Mouse (Mus musculus): ENCODE data around the gene Entpd7. TPM values are rescaled to one million over a fixed set of nuclear protein-coding genes. Genes with fewer than 3 reads are reported as not detected.

Entpd7 gene
- polyA plus RNA-seq, 1 experiment from 2014 or later: 3.0 TPM

DNA sequence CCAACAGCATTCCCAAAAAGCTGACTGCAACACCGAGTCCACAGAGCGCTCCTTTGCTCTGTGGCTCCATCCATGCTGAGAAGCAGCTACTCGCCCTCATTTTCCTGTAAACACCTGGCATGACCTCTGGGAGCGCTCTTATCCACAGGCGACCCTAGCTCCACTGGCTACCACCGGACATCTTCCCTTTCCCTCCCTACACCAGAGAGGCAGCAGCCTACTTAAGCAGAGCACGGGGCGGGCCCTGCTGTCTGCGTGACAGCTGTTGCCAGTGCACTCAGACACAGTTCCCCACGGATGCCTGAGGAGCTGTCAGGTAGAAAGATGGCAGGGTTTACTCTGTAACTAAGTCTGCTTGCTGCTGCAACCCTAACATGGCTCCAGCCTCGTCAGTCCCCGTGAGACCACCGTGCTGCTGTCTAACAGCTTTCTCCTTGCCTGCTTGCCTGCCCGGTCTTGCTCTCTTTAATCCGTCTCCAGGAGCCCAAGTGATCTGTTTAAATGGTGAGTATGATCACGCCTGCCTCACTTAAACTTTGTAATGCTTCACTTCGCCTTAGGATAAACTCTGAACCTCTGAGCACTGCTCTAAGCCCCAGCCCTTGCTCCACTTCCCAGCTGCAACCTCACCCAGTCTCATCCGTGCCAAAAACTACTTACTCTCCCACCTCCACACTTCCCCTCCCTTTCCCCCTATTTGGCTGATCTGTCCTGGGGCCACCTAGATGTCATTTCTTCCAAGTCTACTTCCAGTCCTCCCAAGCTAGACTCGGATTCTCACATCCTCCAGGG is 27.1 kb upstream of the Entpd7 start:
- Histone ChIP-seq H3K9ac (no peak overlapping the region), H3K4me2 (no peak overlapping the region), H3K36me3 (peaks cover 31% of the 10 kb centered on the region), H3K4me1 (replicated peaks) (peaks cover 19% of the 10 kb centered on the region), H3K4me3 (replicated peaks) (no peak overlapping the region), H3K27ac (no peak overlapping the region), H3K9me3 (replicated peaks) (no peaks in the 10 kb centered on the region), H3K27me3 (no peaks in the 10 kb centered on the region)
- no peak for DNase-seq
- ATAC-seq (ENCODE audit: low read depth): no peak
- WGBS (ENCODE audit: insufficient replicate concordance): 66% methylated on average over 19 of the region's 19 CpGs

GRCm38 (mm10) chr19:43663471-43663870 is 26.0 kb upstream of the Entpd7 start:
- no peak for ATAC-seq (ENCODE audit: low read depth)
- peaks cover 19% of the 10 kb centered on the region for H3K4me1 ChIP-seq (replicated peaks)
- 75% methylated on average over 8 of the region's 8 CpGs for WGBS (ENCODE audit: insufficient replicate concordance)
- no peak overlapping the region for H3K4me3 ChIP-seq (replicated peaks)
- no peak overlapping the region for H3K9ac ChIP-seq
- DNase-seq: no peak
- no peak overlapping the region for H3K27ac ChIP-seq
- no peak overlapping the region for H3K4me2 ChIP-seq
- H3K36me3 ChIP-seq: peaks cover 31% of the 10 kb centered on the region
- H3K27me3 ChIP-seq: no peaks in the 10 kb centered on the region
- no peaks in the 10 kb centered on the region for H3K9me3 ChIP-seq (replicated peaks)

- H3K9me3 ChIP-seq (replicated peaks): no peaks in the 10 kb centered on the region
- H3K9ac ChIP-seq: no peak overlapping the region
- H3K27ac ChIP-seq: no peak overlapping the region
- no peak for DNase-seq
- WGBS (ENCODE audit: insufficient replicate concordance): 59% methylated on average over 12 of the region's 12 CpGs
- peaks cover 31% of the 10 kb centered on the region for H3K36me3 ChIP-seq
- H3K4me3 ChIP-seq (replicated peaks): no peak overlapping the region
- no peak for ATAC-seq (ENCODE audit: low read depth)
- H3K4me2 ChIP-seq: no peak overlapping the region
- no peaks in the 10 kb centered on the region for H3K27me3 ChIP-seq
- peaks cover 21% of the 10 kb centered on the region for H3K4me1 ChIP-seq (replicated peaks)
These were observed 23.9 kb upstream of the Entpd7 start for GRCm38 (mm10) chr19:43665441-43666048.

DNA sequence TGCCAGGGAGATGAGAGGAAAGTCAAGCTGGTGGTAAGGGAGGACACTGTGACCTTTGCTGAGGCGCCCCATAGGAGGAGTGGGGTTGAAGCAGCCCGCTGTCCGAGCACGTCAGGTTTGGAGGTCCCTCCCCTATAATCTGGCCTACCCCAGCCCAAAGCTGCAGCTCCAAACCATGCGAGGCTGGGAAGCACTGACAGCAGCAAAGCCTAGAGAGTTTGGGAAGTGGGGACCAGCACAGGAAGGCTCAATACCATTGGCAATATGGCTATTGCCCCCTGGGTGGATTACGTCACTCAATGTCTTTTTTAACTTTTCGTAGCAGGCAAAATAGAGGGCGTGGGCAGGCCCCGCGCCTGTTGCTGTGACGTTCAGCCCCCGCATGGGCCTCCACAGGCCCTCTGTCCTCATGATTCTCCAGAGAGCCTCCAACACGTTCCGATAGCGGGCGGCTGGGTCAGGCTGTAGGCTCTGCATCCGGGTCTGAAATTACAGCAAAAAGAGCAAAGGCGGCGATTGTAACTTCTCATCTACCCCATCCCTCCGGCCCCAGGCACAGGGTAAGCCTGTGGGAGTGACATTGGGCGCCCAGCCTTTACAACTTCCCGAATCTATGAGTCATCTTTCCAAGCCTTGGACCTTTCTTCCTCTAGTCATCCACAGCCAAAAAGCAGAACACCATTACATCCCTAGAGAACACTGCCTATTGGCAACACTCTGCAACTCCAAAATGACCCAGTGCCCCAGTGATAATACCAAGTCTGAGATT is 22.6 kb upstream of the Entpd7 start:
- DNase-seq: no peak
- WGBS (ENCODE audit: insufficient replicate concordance): 76% methylated on average over 22 of the region's 22 CpGs
- Histone ChIP-seq H3K27me3 (no peaks in the 10 kb centered on the region), H3K4me2 (no peak overlapping the region), H3K9me3 (replicated peaks) (no peaks in the 10 kb centered on the region), H3K27ac (no peak overlapping the region), H3K36me3 (peaks cover 31% of the 10 kb centered on the region), H3K9ac (no peak overlapping the region), H3K4me1 (replicated peaks) (peaks cover 16% of the 10 kb centered on the region), H3K4me3 (replicated peaks) (no peak overlapping the region)
- peak; percentile 26; the same call in 1 of the 2 replicates for ATAC-seq (ENCODE audit: low read depth)

- H3K9ac ChIP-seq: no peak overlapping the region
- H3K27ac ChIP-seq: no peak overlapping the region
- no peak overlapping the region for H3K4me2 ChIP-seq
- ATAC-seq (ENCODE audit: low read depth): no peak
- H3K27me3 ChIP-seq: no peaks in the 10 kb centered on the region
- H3K36me3 ChIP-seq: peaks cover 27% of the 10 kb centered on the region
- no peaks in the 10 kb centered on the region for H3K9me3 ChIP-seq (replicated peaks)
- no peak for DNase-seq
- 45% methylated on average over 4 of the region's 4 CpGs for WGBS (ENCODE audit: insufficient replicate concordance)
- H3K4me1 ChIP-seq (replicated peaks): peaks cover 19% of the 10 kb centered on the region
- H3K4me3 ChIP-seq (replicated peaks): no peak overlapping the region
These were observed 22.1 kb upstream of the Entpd7 start for GRCm38 (mm10) chr19:43667430-43667809.

GRCm38 (mm10) chr19:43669136-43669759 is 20.2 kb upstream of the Entpd7 start:
- WGBS (ENCODE audit: insufficient replicate concordance): 70% methylated on average over 8 of the region's 8 CpGs

GRCm38 (mm10) chr19:43671054-43671453 is 18.4 kb upstream of the Entpd7 start:
- Histone ChIP-seq H3K4me3 (replicated peaks) (no peak overlapping the region), H3K27ac (no peak overlapping the region), H3K9ac (no peak overlapping the region), H3K4me1 (replicated peaks) (peaks cover 34% of the 10 kb centered on the region), H3K27me3 (no peaks in the 10 kb centered on the region), H3K36me3 (peaks cover 7% of the 10 kb centered on the region; the same call in 1 of the 2 replicates), H3K9me3 (replicated peaks) (no peaks in the 10 kb centered on the region), H3K4me2 (no peak overlapping the region)
- ATAC-seq (ENCODE audit: low read depth) (no peak), DNase-seq (no peak)
- WGBS (ENCODE audit: insufficient replicate concordance): 77% methylated on average over 7 of the region's 7 CpGs

More at GRCm38 (mm10) chr19:43669136-43669759, 20.2 kb upstream of the Entpd7 start:
- peaks cover 32% of the 10 kb centered on the region for H3K4me1 ChIP-seq (replicated peaks)
- H3K9me3 ChIP-seq (replicated peaks): no peaks in the 10 kb centered on the region
- H3K4me3 ChIP-seq (replicated peaks): no peak overlapping the region
- H3K27ac ChIP-seq: no peak overlapping the region
- DNase-seq (no peak), ATAC-seq (ENCODE audit: low read depth) (no peak)
- H3K36me3 ChIP-seq: peaks cover 10% of the 10 kb centered on the region
- H3K27me3 ChIP-seq: no peaks in the 10 kb centered on the region
- no peak overlapping the region for H3K9ac ChIP-seq
- no peak overlapping the region for H3K4me2 ChIP-seq

DNA sequence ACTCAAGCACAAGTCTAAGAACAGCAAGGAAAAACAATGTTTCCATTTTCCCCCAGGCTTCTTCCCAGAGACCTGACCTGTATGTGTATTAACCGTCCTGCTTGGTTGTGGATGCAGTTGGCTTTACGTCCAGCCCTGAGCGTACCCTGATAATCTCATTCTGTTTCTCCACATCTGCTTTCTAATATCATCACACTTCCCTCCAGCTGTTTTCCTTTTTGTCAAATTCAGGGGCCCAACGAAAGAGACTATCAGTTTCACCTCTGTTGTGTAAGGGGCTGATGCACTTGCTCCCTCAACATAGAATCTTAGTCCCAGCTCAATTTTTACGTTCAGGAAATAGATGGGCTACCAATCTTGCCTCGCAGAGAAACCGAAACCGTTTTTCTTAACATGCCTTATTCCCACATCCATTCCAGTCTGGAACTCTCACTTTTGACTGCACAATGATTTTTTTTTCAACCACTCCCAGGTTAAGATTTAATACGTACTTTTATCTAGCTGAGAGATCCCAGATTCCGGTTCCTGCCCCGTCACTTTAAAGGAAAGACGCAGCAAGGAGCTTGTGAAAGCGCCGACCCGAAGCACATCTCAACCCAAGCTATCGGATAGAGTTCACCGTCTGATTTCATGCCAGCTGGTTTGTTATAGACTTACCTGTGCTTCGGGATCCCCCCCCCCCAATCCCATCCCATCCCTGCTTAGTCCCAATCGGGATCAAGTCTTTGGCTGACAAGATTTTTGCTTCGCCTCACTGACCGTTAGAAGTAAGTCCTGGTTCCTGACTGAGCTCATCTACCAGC is 15.8 kb upstream of the Entpd7 start:
- H3K27me3 ChIP-seq: no peaks in the 10 kb centered on the region
- peak overlapping the region; percentile 93 for H3K4me2 ChIP-seq
- WGBS (ENCODE audit: insufficient replicate concordance): 2% methylated on average over 21 of the region's 21 CpGs
- H3K9me3 ChIP-seq (replicated peaks): no peaks in the 10 kb centered on the region
- H3K36me3 ChIP-seq: no peaks in the 10 kb centered on the region
- ATAC-seq (ENCODE audit: low read depth) (no peak), DNase-seq (no peak)
- peaks cover 39% of the 10 kb centered on the region for H3K4me1 ChIP-seq (replicated peaks)
- peak overlapping the region; percentile 98 for H3K4me3 ChIP-seq (replicated peaks)
- H3K9ac ChIP-seq: peak overlapping the region; percentile 96
- H3K27ac ChIP-seq: peak overlapping the region; percentile 91

DNA sequence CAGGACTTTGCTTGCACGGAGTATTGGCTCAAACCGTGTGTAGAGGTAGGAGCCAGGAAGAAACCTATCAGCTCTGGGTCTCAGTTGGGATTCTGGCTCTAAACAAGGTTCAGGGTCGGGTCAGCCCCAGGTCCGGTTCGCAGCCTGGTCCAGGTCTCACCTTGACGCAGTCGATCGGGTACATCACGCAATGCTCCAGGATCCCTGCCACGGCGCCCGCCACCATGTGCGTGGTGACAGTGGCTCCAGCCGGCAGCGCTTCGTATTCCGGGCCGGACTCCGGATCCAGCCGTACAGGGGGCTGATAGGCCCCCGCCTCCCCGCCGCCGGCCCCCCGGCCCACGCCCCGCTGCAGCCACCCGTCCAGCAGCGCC is 15.2 kb upstream of the Entpd7 start:
- Histone ChIP-seq H3K4me1 (replicated peaks) (peaks cover 43% of the 10 kb centered on the region), H3K4me3 (replicated peaks) (peak overlapping the region; percentile 98), H3K9ac (peak overlapping the region; percentile 96), H3K9me3 (replicated peaks) (no peaks in the 10 kb centered on the region), H3K27me3 (no peaks in the 10 kb centered on the region), H3K4me2 (peak overlapping the region; percentile 93), H3K36me3 (no peaks in the 10 kb centered on the region), H3K27ac (peak overlapping the region; percentile 91)
- no peak for DNase-seq
- WGBS (ENCODE audit: insufficient replicate concordance): 1% methylated on average over 29 of the region's 29 CpGs
- no peak for ATAC-seq (ENCODE audit: low read depth)

- under 1% methylated on average over 79 of the region's 79 CpGs for WGBS (ENCODE audit: insufficient replicate concordance)
- Histone ChIP-seq H3K4me1 (replicated peaks) (peaks cover 46% of the 10 kb centered on the region), H3K9me3 (replicated peaks) (no peaks in the 10 kb centered on the region), H3K27me3 (no peaks in the 10 kb centered on the region), H3K27ac (peak within 1 kb of the TSS; percentile 93), H3K9ac (peak within 1 kb of the TSS; percentile 96), H3K4me2 (peak within 1 kb of the TSS; percentile 93), H3K36me3 (no peaks in the 10 kb centered on the region), H3K4me3 (replicated peaks) (peak within 1 kb of the TSS; percentile 98)
- ATAC-seq (ENCODE audit: low read depth) (peak; percentile 89), DNase-seq (peak; percentile 99)
These were observed 14.5 kb upstream of the Entpd7 start, which contains the start of gene Slc25a28 for GRCm38 (mm10) chr19:43674730-43675524. TSS of gene Slc25a28 (minus strand) at chr19:43674881.

Measured in liver, embryonic 13.5 days (tissue).